Mouse (Mus musculus): ENCODE measurements at regions not wholly inside any gene's neighbourhood (a gene's known extent, or its start where the extent isn't known, plus 50 kb on each side); places are given as distances from the start of the nearest gene placed in this dataset.

DNA sequence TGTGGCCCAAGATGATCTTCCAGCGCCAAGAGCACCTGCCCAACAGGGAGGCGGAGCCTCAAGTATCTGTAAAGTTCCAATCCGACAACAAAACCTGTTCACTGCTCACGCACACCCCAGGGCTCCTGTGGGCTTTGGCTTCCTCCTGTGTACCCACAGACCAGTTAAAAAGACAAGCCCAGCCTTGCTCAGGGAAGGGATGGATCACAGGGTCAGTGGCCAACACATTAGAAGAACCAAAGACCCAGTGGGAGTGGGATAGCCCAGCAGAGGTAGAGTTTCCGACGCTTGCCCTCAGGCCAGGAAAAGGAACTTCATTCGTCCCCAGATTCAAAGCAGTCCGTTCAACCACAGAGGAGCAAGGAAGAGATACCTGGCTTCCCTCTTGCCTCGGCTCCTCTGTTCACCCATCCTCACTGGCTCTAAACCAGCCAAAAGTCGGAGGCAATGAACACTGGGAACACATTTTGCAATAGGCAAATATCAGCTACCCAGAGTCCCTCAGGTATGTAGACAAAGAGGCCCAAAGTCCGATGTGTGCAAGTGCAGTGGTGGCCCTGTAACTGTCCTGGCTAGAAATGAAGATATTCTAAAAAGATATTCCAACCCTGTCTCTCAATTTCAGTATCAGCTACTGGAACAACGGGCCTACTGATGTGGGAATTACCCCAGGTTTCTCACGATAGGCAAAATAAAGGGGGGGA is 152.5 kb upstream of the Rreb1 start:
- Histone ChIP-seq H3K4me2 (no peak overlapping the region), H3K27me3 (ENCODE audit: insufficient read depth, low read length) (no peaks in the 10 kb centered on the region), H3K4me1 (ENCODE audit: insufficient read depth) (no peaks in the 10 kb centered on the region), H3K9me3 (ENCODE audit: low read depth, low read length) (no peaks in the 10 kb centered on the region), H3K4me3 (ENCODE audit: low read depth, low read length) (no peak overlapping the region), H3K27ac (ENCODE audit: low read depth) (no peak overlapping the region), H3K9ac (no peak overlapping the region), H3K36me3 (ENCODE audit: insufficient read depth) (no peaks in the 10 kb centered on the region)
- ATAC-seq (ENCODE audit: insufficient read depth) (no peak), DNase-seq (no peak)
- TF ChIP-seq CTCF (IDR thresholded peaks at IDR 0.05; ENCODE audit: low read depth): no peak
- WGBS: 83% methylated on average over 13 of the region's 13 CpGs

- no peak overlapping the region for H3K4me3 ChIP-seq (ENCODE audit: low read depth, low read length)
- H3K4me2 ChIP-seq: no peak overlapping the region
- ATAC-seq (ENCODE audit: insufficient read depth) (no peak), DNase-seq (no peak)
- no peak overlapping the region for H3K9ac ChIP-seq
- no peaks in the 10 kb centered on the region for H3K27me3 ChIP-seq (ENCODE audit: insufficient read depth, low read length)
- WGBS: 61% methylated on average over 16 of the region's 16 CpGs
- peaks cover 5% of the 10 kb centered on the region; the same call in 1 of the 2 replicates for H3K9me3 ChIP-seq (ENCODE audit: low read depth, low read length)
- H3K27ac ChIP-seq (ENCODE audit: low read depth): peak overlapping the region; percentile 10; the same call in 1 of the 2 replicates
- TF ChIP-seq CTCF (IDR thresholded peaks at IDR 0.05; ENCODE audit: low read depth): no peak
- H3K36me3 ChIP-seq (ENCODE audit: insufficient read depth): no peaks in the 10 kb centered on the region
- H3K4me1 ChIP-seq (ENCODE audit: insufficient read depth): no peaks in the 10 kb centered on the region
Measured at GRCm38 (mm10) chr13:37628391-37629270, 149.6 kb upstream of the Rreb1 start.

DNA sequence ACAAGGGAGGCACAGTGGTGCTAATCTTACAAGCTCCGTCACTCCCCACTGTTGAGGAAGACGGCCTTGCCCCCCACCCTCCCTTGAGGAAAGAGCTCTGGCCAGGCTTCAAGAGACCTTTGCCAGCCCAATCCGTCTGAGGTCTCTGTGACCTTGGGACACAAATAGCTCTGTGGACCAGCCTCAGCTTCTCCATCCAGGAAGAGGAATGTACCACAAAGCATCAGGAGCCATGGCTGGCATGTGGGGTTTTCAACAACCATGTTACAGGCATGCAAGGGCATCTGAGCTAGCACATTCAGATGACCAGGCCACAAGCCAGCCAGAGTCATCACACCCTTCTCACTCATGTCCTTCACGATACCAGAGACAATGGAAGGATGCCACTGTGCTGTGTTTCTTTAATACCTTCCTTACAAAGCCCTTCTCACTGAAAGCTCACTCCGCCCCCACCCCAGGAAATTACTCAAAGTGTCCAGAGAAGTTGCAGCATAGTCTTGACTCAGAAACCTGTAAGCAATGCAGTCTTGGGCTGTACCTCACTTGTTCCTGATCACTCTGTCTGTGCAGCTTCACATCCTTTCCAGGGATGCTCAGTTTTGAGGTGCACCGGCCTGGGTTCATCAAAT is 148.8 kb upstream of the Rreb1 start:
- Histone ChIP-seq H3K4me1 (ENCODE audit: insufficient read depth) (no peaks in the 10 kb centered on the region), H3K9ac (no peak overlapping the region), H3K4me3 (ENCODE audit: low read depth, low read length) (no peak overlapping the region), H3K36me3 (ENCODE audit: insufficient read depth) (no peaks in the 10 kb centered on the region), H3K27me3 (ENCODE audit: insufficient read depth, low read length) (no peaks in the 10 kb centered on the region), H3K4me2 (no peak overlapping the region), H3K27ac (ENCODE audit: low read depth) (no peak overlapping the region), H3K9me3 (ENCODE audit: low read depth, low read length) (peaks cover 5% of the 10 kb centered on the region; the same call in 1 of the 2 replicates)
- DNase-seq (no peak), ATAC-seq (ENCODE audit: insufficient read depth) (no peak)
- TF ChIP-seq CTCF (IDR thresholded peaks at IDR 0.05; ENCODE audit: low read depth): no peak
- 74% methylated on average over 6 of the region's 6 CpGs for WGBS

DNA sequence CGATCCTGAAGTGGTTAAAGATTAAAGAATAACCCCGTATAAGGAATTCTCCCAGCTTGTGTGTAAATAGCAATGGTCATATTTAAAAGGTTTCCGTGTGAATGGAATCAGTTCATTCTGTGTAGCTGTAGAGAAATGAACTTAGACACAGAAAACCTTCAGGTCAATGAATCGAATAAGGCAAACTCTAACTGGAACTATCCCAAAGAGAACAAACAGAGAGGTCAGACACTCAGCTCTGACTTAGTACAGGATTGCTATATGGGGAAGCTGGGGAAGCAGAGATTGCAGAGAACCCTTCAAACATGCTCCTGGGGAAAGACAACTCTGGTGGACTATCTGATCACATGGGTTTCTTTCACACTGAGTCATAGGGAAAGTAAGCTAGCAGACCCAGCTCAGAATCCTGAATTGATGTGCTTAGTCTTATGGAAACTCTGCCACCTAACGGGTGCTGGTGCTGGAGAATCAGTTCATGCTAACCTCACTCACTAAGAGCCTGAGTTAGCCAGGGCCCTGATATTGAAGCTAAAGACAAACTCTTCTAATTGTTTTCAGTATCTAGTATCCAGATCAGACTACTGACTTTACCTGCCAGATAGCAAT is 145.3 kb upstream of the Rreb1 start:
- DNase-seq (no peak), ATAC-seq (ENCODE audit: insufficient read depth) (no peak)
- TF ChIP-seq CTCF (IDR thresholded peaks at IDR 0.05; ENCODE audit: low read depth): no peak
- no peak overlapping the region for H3K27ac ChIP-seq (ENCODE audit: low read depth)
- H3K27me3 ChIP-seq (ENCODE audit: insufficient read depth, low read length): no peaks in the 10 kb centered on the region
- no peak overlapping the region for H3K4me2 ChIP-seq
- no peaks in the 10 kb centered on the region for H3K4me1 ChIP-seq (ENCODE audit: insufficient read depth)
- no peaks in the 10 kb centered on the region for H3K36me3 ChIP-seq (ENCODE audit: insufficient read depth)
- 80% methylated on average over 5 of the region's 5 CpGs for WGBS
- no peak overlapping the region for H3K4me3 ChIP-seq (ENCODE audit: low read depth, low read length)
- no peak overlapping the region for H3K9ac ChIP-seq
- peaks cover 5% of the 10 kb centered on the region; the same call in 1 of the 2 replicates for H3K9me3 ChIP-seq (ENCODE audit: low read depth, low read length)

DNA sequence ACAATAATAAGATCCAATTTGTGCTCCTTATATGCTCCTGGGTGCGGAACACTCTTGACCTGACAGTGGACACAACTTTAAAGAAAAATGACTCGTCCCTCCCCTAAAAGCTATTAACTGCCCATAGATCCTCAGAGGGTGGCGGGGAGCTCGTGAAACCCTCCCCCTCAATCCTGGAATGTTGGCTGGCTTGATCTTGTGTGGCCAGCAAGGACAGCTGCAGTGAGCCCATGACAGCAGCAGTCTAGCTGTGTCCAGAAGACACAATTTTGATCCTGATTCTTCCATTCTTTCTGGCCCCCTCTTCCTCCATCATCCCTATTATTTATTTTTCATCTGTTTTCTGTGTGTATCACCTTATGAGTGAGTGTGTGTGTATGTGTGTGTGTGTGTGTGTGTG is 141.8 kb upstream of the Rreb1 start:
- no peaks in the 10 kb centered on the region for H3K27me3 ChIP-seq (ENCODE audit: insufficient read depth, low read length)
- no peak for TF ChIP-seq CTCF (IDR thresholded peaks at IDR 0.05; ENCODE audit: low read depth)
- no peak overlapping the region for H3K4me3 ChIP-seq (ENCODE audit: low read depth, low read length)
- 54% methylated on average over 4 of the region's 4 CpGs for WGBS
- H3K4me2 ChIP-seq: no peak overlapping the region
- ATAC-seq (ENCODE audit: insufficient read depth) (no peak), DNase-seq (peak; percentile 9)
- peaks cover 5% of the 10 kb centered on the region; the same call in 1 of the 2 replicates for H3K9me3 ChIP-seq (ENCODE audit: low read depth, low read length)
- H3K9ac ChIP-seq: no peak overlapping the region
- H3K4me1 ChIP-seq (ENCODE audit: insufficient read depth): no peaks in the 10 kb centered on the region
- no peaks in the 10 kb centered on the region for H3K36me3 ChIP-seq (ENCODE audit: insufficient read depth)
- H3K27ac ChIP-seq (ENCODE audit: low read depth): no peak overlapping the region

GRCm38 (mm10) chr13:37637151-37637550 is 141.0 kb upstream of the Rreb1 start:
- Histone ChIP-seq H3K9ac (no peak overlapping the region), H3K4me1 (ENCODE audit: insufficient read depth) (no peaks in the 10 kb centered on the region), H3K36me3 (ENCODE audit: insufficient read depth) (no peaks in the 10 kb centered on the region), H3K27ac (ENCODE audit: low read depth) (no peak overlapping the region), H3K9me3 (ENCODE audit: low read depth, low read length) (peaks cover 4% of the 10 kb centered on the region; the same call in 1 of the 2 replicates), H3K4me2 (no peak overlapping the region), H3K4me3 (ENCODE audit: low read depth, low read length) (no peak overlapping the region), H3K27me3 (ENCODE audit: insufficient read depth, low read length) (no peaks in the 10 kb centered on the region)
- DNase-seq (no peak), ATAC-seq (ENCODE audit: insufficient read depth) (no peak)
- WGBS: 80% methylated on average over 10 of the region's 10 CpGs
- no peak for TF ChIP-seq CTCF (IDR thresholded peaks at IDR 0.05; ENCODE audit: low read depth)
